Mouse (Mus musculus) limb, embryonic 11.5 days (tissue): ENCODE measurements around the gene Gamt. TPM values are rescaled to one million over a fixed set of nuclear protein-coding genes. Genes with fewer than 3 reads are reported as not detected.
A peak's percentile ranks its signal among the peaks of the same experiment; 100 is the strongest.

ENCODE experiments used
- ATAC-seq: fragments of 200-750 bp; cut with Nextera tagmentation; 2 replicates; pipeline ENCODE4 v1.8.0; 2017; ENCODE audit warnings: low read depth; ENCODE audit not compliant: insufficient number of reproducible peaks, low FRiP score, low TSS enrichment
- DNase-seq: peaks from one replicate; pipeline ENCODE4 v3.0.0-alpha.2; 2015; ENCODE audit warnings: low spot score
- H3K27ac ChIP-seq: fragments of 300-500 bp; sonication (generic); replicated peaks from 2 replicates; pipeline ENCODE4 v1.5.1; 2014; ENCODE audit warnings: low read depth, mild to moderate bottlenecking, low read length
- H3K27me3 ChIP-seq: fragments of 300-500 bp; sonication (generic); 2 replicates; pipeline ENCODE4 v1.6.1; 2014; ENCODE audit warnings: mild to moderate bottlenecking, low read length, mixed read lengths; ENCODE audit not compliant: control insufficient read depth, insufficient read depth
- H3K36me3 ChIP-seq: fragments of 300-500 bp; sonication (generic); 2 replicates; pipeline ENCODE4 v1.6.1; 2014; ENCODE audit warnings: mild to moderate bottlenecking, low read length, moderate library complexity, mixed read lengths; ENCODE audit not compliant: control insufficient read depth, insufficient read depth
- H3K4me1 ChIP-seq: fragments of 300-500 bp; sonication (generic); 2 replicates; pipeline ENCODE4 v1.6.1; 2014; ENCODE audit warnings: low read length, mixed read lengths; ENCODE audit not compliant: control insufficient read depth, insufficient read depth
- H3K4me2 ChIP-seq: fragments of 300-500 bp; sonication (generic); 2 replicates; pipeline ENCODE4 v1.6.1; 2014; ENCODE audit warnings: low read depth, mild to moderate bottlenecking, moderate library complexity; ENCODE audit not compliant: severe bottlenecking
- H3K4me3 ChIP-seq: fragments of 300-500 bp; sonication (generic); 2 replicates; pipeline ENCODE4 v1.5.1; 2014; ENCODE audit warnings: low read depth, low read length
- H3K9ac ChIP-seq: fragments of 300-500 bp; sonication (generic); 2 replicates; pipeline ENCODE4 v1.6.1; 2014; ENCODE audit warnings: mild to moderate bottlenecking, low read length
- H3K9me3 ChIP-seq: fragments of 300-500 bp; sonication (generic); 2 replicates; pipeline ENCODE4 v1.6.1; 2016; ENCODE audit warnings: low read length; ENCODE audit not compliant: control insufficient read depth
- WGBS: fragments of 180-500 bp; shearing (Covaris S2); extraction: QIAGEN DNeasy Blood & Tissue Kit; methylation state at CpG from one replicate; pipeline ENCODE4 v1.1.7; 2014; 5-methylcytosine and 5-hydroxymethylcytosine counted together
- polyA plus RNA-seq: library from polyadenylated mRNA; unstranded; fragments of >200 nt; fragmentation: Nextera tagmentation; extraction: Ambion mirVana; gene quantifications from 2 replicates; pipeline ENCODE4 v1.2.1, GENCODE M21; 2014

The Gamt gene
- polyA plus RNA-seq, 1 experiment from 2014 or later = 18.9 TPM

DNA sequence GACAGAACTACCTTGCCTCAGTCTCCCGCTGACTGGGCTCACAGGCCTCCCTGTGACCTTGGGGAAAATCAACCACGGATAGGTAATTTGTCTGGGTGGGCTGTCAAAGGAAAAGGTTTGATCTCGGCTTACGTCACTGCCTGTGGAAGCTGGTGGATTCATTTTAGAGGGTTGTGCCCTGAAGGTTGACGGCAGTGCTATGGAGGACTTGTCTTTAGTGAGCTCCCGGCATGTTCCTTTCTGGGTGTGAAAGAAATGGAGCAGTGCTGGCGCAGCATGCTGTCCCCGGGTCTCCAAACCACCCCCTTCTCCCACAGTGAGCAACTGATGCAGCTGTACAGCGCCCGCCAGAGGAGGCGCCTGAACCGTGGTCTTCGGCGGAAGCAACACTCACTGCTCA, 32.5 kb upstream of the Gamt start:
- Histone ChIP-seq H3K4me3 (peak overlapping the region; percentile 98), H3K9ac (peak overlapping the region; percentile 99), H3K36me3 (peaks cover 16% of the 10 kb centered on the region; the same call in 1 of the 2 replicates), H3K4me1 (peaks cover 29% of the 10 kb centered on the region), H3K4me2 (peak overlapping the region; percentile 99), H3K9me3 (no peaks in the 10 kb centered on the region), H3K27ac (peak overlapping the region; percentile 94), H3K27me3 (peaks cover 6% of the 10 kb centered on the region)
- 29% methylated on average over 14 of the region's 14 CpGs for WGBS
- ATAC-seq (no peak), DNase-seq (no peak)

DNA sequence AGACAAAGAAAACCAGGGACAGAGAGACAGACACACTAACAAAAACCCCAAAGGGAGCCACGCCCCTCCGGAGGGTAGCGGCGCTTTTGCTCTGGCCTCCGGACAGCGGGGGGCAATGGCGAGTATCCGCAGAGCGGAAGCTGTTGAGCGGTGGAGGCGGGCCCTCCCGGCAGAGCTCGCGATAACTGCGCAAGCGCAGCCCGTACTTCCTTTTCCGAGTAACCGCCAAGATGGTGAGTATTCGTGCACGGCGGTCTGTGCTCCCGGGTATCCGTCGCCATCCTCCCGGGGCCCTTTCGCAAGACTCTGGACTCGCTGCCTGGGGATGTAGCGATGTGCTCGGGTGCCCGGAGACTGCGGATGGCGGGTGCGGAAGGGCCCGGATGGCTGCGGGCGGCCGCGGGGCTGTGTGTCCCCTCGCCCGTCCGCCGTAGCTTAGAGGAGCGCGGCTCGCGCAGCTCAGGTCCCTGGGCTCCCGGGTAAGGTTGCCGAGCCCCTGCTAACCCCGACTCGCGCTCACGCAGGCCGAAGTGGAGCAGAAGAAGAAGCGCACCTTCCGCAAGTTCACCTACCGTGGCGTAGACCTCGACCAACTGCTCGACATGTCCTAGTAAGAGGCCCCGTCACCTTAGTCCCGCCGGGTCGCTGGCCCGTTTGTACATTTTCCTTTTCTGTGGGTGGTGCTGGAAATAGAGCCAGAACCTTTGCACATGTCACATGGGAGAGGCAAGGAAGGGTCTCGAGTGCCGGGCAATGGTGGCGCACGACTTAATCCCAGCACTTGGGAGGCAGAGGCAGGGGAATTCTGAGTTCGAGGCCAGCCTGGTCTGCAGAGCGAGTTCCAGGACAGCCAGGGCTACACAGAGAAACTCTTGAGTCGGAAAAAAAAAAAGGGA, 31.7 kb upstream of the Gamt start, which contains the start of gene Rps15:
Gene Rps15, plus strand, starts transcription at position 203 of the 896 bp plus-strand sequence.
- under 1% methylated on average over 69 of the region's 72 CpGs for whole genome bisulfite sequencing
- Histone ChIP-seq H3K9ac (peak within 1 kb of the TSS; percentile 99), H3K36me3 (peaks cover 16% of the 10 kb centered on the region; the same call in 1 of the 2 replicates), H3K4me1 (peaks cover 29% of the 10 kb centered on the region), H3K27ac (peak within 1 kb of the TSS; percentile 94), H3K27me3 (no peaks in the 10 kb centered on the region; the same call in 1 of the 2 replicates), H3K4me3 (peak within 1 kb of the TSS; percentile 98), H3K9me3 (no peaks in the 10 kb centered on the region), H3K4me2 (peak within 1 kb of the TSS; percentile 99)
- peak; percentile 73 for ATAC-seq
- peak; percentile 96 for DNase-seq

DNA sequence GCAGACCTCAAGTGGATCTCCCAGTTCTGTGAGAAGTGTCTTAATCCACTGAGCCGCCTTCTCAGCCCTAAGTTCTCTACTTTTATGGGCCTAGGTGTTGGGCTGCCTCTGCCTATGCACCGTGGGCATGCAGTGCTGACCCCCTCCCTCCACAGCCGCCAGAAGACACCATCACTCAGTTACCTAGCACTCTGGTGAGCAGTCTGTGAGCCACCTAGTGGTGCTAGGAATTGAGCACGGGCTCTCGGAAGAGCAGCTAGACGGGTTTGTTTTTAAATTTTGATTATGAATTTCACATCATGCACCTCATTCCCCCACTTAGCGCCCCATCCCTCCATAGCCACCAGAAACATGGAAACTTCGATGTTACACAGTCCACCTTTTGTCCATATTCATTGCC, 27.8 kb upstream of the Gamt start:
- no peak for DNase-seq
- H3K4me3 ChIP-seq = no peak overlapping the region
- H3K36me3 ChIP-seq = peaks cover 23% of the 10 kb centered on the region
- no peak for ATAC-seq
- no peaks in the 10 kb centered on the region for H3K27me3 ChIP-seq
- no peak overlapping the region; the same call in 1 of the 2 replicates for H3K9ac ChIP-seq
- H3K9me3 ChIP-seq = no peaks in the 10 kb centered on the region
- no peak overlapping the region for H3K4me2 ChIP-seq
- peaks cover 11% of the 10 kb centered on the region for H3K4me1 ChIP-seq
- WGBS = 70% methylated on average over 8 of the region's 8 CpGs
- no peak overlapping the region for H3K27ac ChIP-seq

DNA sequence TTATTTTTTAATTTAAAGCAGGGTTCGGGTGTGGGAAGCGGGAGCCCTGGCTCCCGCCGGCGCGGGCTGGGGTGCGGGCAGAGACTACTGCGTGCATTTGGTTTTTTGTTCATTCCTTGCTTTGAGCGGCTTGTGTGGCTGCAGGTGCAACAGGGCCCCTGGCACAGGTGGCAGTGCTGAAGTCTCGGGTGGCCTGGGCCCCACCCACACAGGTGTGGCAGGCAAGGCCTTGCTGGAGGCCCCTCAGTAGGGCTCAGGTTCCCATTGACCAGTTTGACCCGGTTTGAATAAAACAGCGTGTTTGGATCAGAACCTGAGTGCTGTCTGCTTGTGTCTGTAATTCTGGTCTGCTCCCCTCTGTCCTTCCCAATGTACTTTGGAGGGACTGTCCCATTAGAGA, 27.3 kb upstream of the Gamt start:
- Histone ChIP-seq H3K9ac (no peak overlapping the region), H3K27ac (no peak overlapping the region), H3K4me2 (no peak overlapping the region), H3K36me3 (peaks cover 23% of the 10 kb centered on the region), H3K4me3 (no peak overlapping the region), H3K4me1 (peaks cover 6% of the 10 kb centered on the region), H3K9me3 (no peaks in the 10 kb centered on the region), H3K27me3 (no peaks in the 10 kb centered on the region)
- ATAC-seq = no peak
- no peak for DNase-seq
- 96% methylated on average over 12 of the region's 12 CpGs for WGBS

DNA sequence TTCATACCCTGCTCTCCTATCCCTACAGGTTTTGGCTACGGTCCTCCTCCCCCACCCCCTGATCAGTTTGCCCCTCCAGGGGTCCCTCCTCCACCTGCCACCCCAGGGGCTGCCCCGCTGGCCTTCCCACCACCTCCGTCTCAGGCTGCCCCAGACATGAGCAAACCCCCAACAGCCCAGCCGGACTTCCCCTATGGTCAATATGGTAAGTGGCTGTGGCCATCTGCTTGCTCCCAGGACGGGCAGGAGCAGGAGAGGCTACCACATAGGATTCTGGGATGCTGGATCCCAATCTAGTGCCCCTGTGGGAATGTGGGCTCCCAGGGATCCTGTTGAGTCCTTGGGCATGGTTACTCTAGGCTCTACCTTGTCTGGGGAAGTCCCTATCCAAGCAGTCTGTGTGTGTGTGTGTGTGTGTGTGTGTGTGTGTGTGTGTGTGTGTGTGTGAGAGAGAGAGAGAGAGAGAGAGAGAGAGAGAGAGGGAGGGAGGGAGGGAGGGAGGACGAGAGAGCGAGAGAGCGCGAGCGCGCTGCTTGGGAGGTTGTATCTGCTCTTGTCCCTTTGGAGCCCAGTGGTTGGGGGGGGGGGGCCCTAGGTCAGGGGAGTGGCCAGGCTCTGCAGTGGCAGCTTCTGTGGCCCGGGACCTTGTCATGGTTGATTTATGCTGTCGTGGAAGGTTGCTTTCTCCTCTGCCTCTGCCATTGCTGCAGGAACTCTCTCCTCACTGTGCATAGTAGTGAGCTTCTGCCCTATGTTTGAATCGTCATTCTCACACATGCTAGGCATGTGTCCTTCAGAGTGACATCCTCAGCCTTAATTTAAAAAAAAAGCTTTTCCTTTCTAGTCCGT, 24.6 kb upstream of the Gamt start:
- Histone ChIP-seq H3K9me3 (no peaks in the 10 kb centered on the region), H3K4me2 (no peak overlapping the region), H3K4me1 (no peaks in the 10 kb centered on the region), H3K27me3 (no peaks in the 10 kb centered on the region), H3K4me3 (no peak overlapping the region), H3K36me3 (peaks cover 31% of the 10 kb centered on the region), H3K27ac (no peak overlapping the region), H3K9ac (no peak overlapping the region)
- ATAC-seq (no peak), DNase-seq (no peak)
- WGBS = 83% methylated on average over 13 of the region's 15 CpGs

DNA sequence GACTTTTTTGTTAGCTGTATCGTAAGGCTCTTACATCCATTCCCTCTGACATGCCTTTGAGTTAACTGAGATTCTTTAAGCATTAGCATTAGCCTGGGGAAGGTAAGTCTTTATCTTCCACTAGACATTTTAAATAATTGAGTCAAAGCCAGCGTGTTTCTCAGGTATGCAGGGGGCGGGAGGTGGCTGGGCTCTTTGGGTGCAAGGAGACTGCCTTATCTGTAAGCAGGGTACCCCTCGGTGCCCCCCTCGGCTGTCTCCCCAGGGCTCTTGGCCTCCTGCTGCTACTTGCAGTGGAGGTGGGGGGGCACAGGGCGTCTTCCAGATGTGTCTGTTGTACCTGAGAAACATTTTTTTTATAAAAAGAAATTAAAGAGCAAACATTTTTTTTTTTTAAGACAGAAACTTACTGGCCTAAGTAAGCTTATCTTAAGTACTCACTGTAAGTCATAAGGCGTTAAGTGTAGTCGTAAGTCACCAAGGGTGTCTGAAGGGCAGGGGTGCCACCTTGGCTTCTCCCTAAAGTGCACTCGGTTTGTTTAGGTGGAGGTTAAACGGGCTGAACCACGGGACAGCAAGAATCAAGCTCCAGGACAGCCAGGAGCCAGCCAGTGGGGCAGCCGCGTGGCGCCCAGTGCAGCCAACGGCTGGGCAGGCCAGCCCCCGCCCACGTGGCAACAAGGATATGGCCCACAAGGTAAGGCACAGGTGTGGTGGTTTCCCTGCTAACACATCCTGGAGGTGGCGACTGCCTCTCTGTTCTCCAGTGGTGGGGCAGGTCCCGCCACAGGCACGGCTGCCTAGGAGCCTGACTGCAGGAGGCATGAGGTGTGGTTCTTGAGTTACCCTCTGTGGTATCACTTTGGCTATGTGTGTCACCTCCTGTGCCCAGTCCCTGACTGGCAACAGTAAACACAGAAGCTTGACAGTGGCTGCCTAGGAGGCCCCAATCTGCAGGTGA, 21.9 kb upstream of the Gamt start:
- Histone ChIP-seq H3K4me1 (no peaks in the 10 kb centered on the region), H3K27ac (no peak overlapping the region), H3K27me3 (no peaks in the 10 kb centered on the region), H3K9ac (no peak overlapping the region), H3K4me3 (no peak overlapping the region), H3K36me3 (peaks cover 49% of the 10 kb centered on the region), H3K4me2 (no peak overlapping the region), H3K9me3 (no peaks in the 10 kb centered on the region)
- DNase-seq = no peak
- ATAC-seq = no peak
- WGBS = 92% methylated on average over 20 of the region's 20 CpGs

DNA sequence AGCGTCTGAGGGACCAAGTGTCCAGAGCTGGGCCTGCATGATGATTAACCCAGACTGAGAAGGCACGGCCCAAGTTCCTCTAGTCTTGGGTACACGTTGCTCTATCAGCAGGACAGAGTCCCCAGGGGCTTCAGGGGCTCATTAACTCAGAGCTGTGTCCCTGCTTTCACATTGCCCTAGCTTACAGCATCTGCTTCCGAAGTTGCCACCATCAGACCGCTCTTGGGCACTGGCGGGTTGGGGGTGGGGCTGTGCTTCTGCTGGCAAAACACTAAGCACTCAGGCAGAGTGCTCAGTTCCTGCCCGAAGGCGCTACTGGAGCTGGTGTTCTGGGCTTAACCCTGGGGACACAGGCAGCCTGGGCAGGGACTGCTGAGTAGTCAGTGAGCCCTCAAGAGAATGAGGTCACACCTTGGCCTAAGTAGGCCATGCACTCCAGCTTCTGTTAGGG, 21.1 kb upstream of the Gamt start:
- H3K27ac ChIP-seq = no peak overlapping the region
- DNase-seq = no peak
- H3K4me3 ChIP-seq = no peak overlapping the region
- no peak for ATAC-seq
- H3K36me3 ChIP-seq = peaks cover 53% of the 10 kb centered on the region
- H3K27me3 ChIP-seq = no peaks in the 10 kb centered on the region
- 82% methylated on average over 8 of the region's 8 CpGs for WGBS
- H3K4me2 ChIP-seq = no peak overlapping the region
- H3K4me1 ChIP-seq = no peaks in the 10 kb centered on the region
- H3K9ac ChIP-seq = no peak overlapping the region
- H3K9me3 ChIP-seq = no peaks in the 10 kb centered on the region
